Mouse (Mus musculus) MEL (cell line): ENCODE data around the gene Zfp949. TPM values are rescaled to one million over a fixed set of nuclear protein-coding genes. Genes with fewer than 3 reads are reported as not detected.

ENCODE experiments used
- DNase-seq: peaks from one replicate; pipeline ENCODE4 v3.0.0; 2011; ENCODE audit warnings: low read depth, low spot score
- H3K27ac ChIP-seq: 2 replicates; pipeline ENCODE4 v1.5.1; 2012; ENCODE audit warnings: low read depth, mild to moderate bottlenecking, control low read depth, low read length, moderate library complexity; ENCODE audit not compliant: control insufficient read depth
- H3K27me3 ChIP-seq, 2 experiments: fragments of 150-350 bp in 1 of 2; sonication (generic) in 1 of 2; 2 replicates each; pipeline ENCODE4 v1.6.1; 2012; ENCODE audit warnings: low read length in 2 of 2, mild to moderate bottlenecking in 2 of 2, improper control_type of control experiment in 1 of 2, moderate library complexity in 1 of 2; ENCODE audit not compliant: insufficient read depth in 2 of 2, control insufficient read depth in 1 of 2
- H3K36me3 ChIP-seq, 2 experiments: 2 replicates each; pipeline ENCODE4 v1.6.1; 2012 to 2014; ENCODE audit warnings: low read length in 2 of 2, improper control_type of control experiment in 1 of 2, inconsistent platforms in 1 of 2, mild to moderate bottlenecking in 1 of 2; ENCODE audit not compliant: insufficient read depth in 2 of 2, control insufficient read depth in 1 of 2
- H3K4me1 ChIP-seq, 2 experiments: fragments of 150-350 bp in 1 of 2; sonication (generic) in 1 of 2; 2 replicates each; pipeline ENCODE4 v1.6.1; 2012; ENCODE audit warnings: low read length in 2 of 2, improper control_type of control experiment in 1 of 2, mild to moderate bottlenecking in 1 of 2; ENCODE audit not compliant: insufficient read depth in 2 of 2, control insufficient read depth in 1 of 2
- H3K4me3 ChIP-seq, 2 experiments: fragments of 150-350 bp in 1 of 2; sonication (generic) in 1 of 2; 2 replicates each; pipeline ENCODE4 v1.5.1; 2012; ENCODE audit warnings: low read depth in 2 of 2, low read length in 2 of 2, mild to moderate bottlenecking in 2 of 2, moderate library complexity in 2 of 2, control low read depth in 1 of 2, improper control_type of control experiment in 1 of 2; ENCODE audit not compliant: control insufficient read depth in 1 of 2, insufficient read depth in 1 of 2
- H3K79me2 ChIP-seq: 2 replicates; pipeline ENCODE4 v1.6.1; 2012; ENCODE audit warnings: mild to moderate bottlenecking, low read length, moderate library complexity; ENCODE audit not compliant: control insufficient read depth, poor library complexity, insufficient read depth
- H3K9ac ChIP-seq: 2 replicates; pipeline ENCODE4 v1.6.1; 2012; ENCODE audit warnings: low read depth, mild to moderate bottlenecking, control low read depth, low read length, moderate library complexity; ENCODE audit not compliant: control insufficient read depth, poor library complexity, severe bottlenecking
- H3K9me3 ChIP-seq: fragments of 150-350 bp; sonication (generic); replicated peaks from 2 replicates; pipeline ENCODE4 v1.6.1; 2012; ENCODE audit warnings: mild to moderate bottlenecking, low read length, improper control_type of control experiment, moderate library complexity; ENCODE audit not compliant: insufficient read depth
- CTCF ChIP-seq, 3 experiments: IDR thresholded peaks in 2 of 3; conservative IDR thresholded peaks in 1 of 3; 2 replicates each; pipeline ENCODE4 v1.5.1; 2011 to 2012; ENCODE audit warnings: low read length in 3 of 3, low read depth in 2 of 3, mild to moderate bottlenecking in 2 of 3, improper control_type of control experiment in 1 of 3, inconsistent platforms in 1 of 3, mixed read lengths in 1 of 3, moderate library complexity in 1 of 3; ENCODE audit not compliant: control insufficient read depth in 1 of 3, insufficient read depth in 1 of 3, poor library complexity in 1 of 3, severe bottlenecking in 1 of 3
- E2F4 ChIP-seq: IDR thresholded peaks from 2 replicates; pipeline ENCODE4 v1.6.1; 2011; ENCODE audit warnings: low read depth, low read length, improper control_type of control experiment, borderline replicate concordance
- ETS1 ChIP-seq: IDR thresholded peaks from 2 replicates; pipeline ENCODE4 v1.6.1; 2012; ENCODE audit warnings: low read depth, mild to moderate bottlenecking, inconsistent platforms, low read length, improper control_type of control experiment, moderate library complexity
- GABPA ChIP-seq: IDR thresholded peaks from 2 replicates; pipeline ENCODE4 v1.6.1; 2012; ENCODE audit warnings: low read depth, mild to moderate bottlenecking, inconsistent platforms, low read length, improper control_type of control experiment, moderate library complexity
- HCFC1 ChIP-seq: IDR thresholded peaks from 2 replicates; pipeline ENCODE4 v1.6.1; 2012; ENCODE audit warnings: low read depth, mild to moderate bottlenecking, inconsistent platforms, low read length, improper control_type of control experiment, moderate library complexity
- MAZ ChIP-seq: IDR thresholded peaks from 2 replicates; pipeline ENCODE4 v1.6.1; 2012; ENCODE audit warnings: low read depth, mild to moderate bottlenecking, inconsistent platforms, low read length, improper control_type of control experiment
- MYC ChIP-seq: IDR thresholded peaks from 2 replicates; pipeline ENCODE4 v1.6.1; 2011; ENCODE audit warnings: low read depth, mild to moderate bottlenecking, low read length, improper control_type of control experiment, moderate library complexity
- NRF1 ChIP-seq: IDR thresholded peaks from 2 replicates; pipeline ENCODE4 v1.6.1; 2014; ENCODE audit warnings: low read depth, mild to moderate bottlenecking, inconsistent platforms, low read length, improper control_type of control experiment, moderate library complexity; ENCODE audit not compliant: poor library complexity, insufficient read depth, severe bottlenecking
- POLR2AphosphoS2 ChIP-seq: IDR thresholded peaks from 2 replicates; pipeline ENCODE4 v1.6.1; 2011; ENCODE audit warnings: low read length, improper control_type of control experiment
- POLR2AphosphoS5 ChIP-seq: IDR thresholded peaks from 2 replicates; pipeline ENCODE4 v1.6.1; 2012; ENCODE audit warnings: low read depth, borderline replicate concordance, mild to moderate bottlenecking, inconsistent platforms, low read length, moderate library complexity, mixed read lengths
- RCOR1 ChIP-seq: IDR thresholded peaks from 2 replicates; pipeline ENCODE4 v1.6.1; 2012; ENCODE audit warnings: low read depth, mild to moderate bottlenecking, inconsistent platforms, low read length, improper control_type of control experiment
- TBP ChIP-seq: IDR thresholded peaks from 2 replicates; pipeline ENCODE4 v1.8.0; 2011; ENCODE audit warnings: low read depth, low read length, improper control_type of control experiment
- TCF12 ChIP-seq: IDR thresholded peaks from 2 replicates; pipeline ENCODE4 v1.6.1; 2014; ENCODE audit warnings: low read depth, mild to moderate bottlenecking, inconsistent platforms, low read length, improper control_type of control experiment, moderate library complexity
- USF1 ChIP-seq: IDR thresholded peaks from 2 replicates; pipeline ENCODE4 v1.6.1; 2014; ENCODE audit warnings: low read depth, mild to moderate bottlenecking, inconsistent platforms, low read length, improper control_type of control experiment, moderate library complexity
- ZC3H11A ChIP-seq: IDR thresholded peaks from 2 replicates; pipeline ENCODE4 v1.6.1; 2012; ENCODE audit warnings: low read depth, mild to moderate bottlenecking, inconsistent platforms, low read length, improper control_type of control experiment
- ZNF384 ChIP-seq: IDR thresholded peaks from 2 replicates; pipeline ENCODE4 v1.6.1; 2012; ENCODE audit warnings: low read depth, mild to moderate bottlenecking, inconsistent platforms, low read length, improper control_type of control experiment
- polyA plus RNA-seq, 2 experiments: library from polyadenylated mRNA; stranded (reverse) in 1 of 2; unstranded in 1 of 2; fragments of >175 nt in 1 of 2; fragments of >200 nt in 1 of 2; gene quantifications; 2 replicates each; pipeline versions ENCODE4 v1.2.1 to v1.2.4; 2012; ENCODE audit warnings: low replicate concordance in 2 of 2, low read depth in 1 of 2; ENCODE audit not compliant: insufficient read length in 2 of 2, insufficient read depth in 1 of 2, missing spikeins in 1 of 2
- total RNA-seq: library from RNA; depleted of rRNA; stranded (reverse); fragments of 300-350 nt; gene quantifications from 2 replicates; pipeline ENCODE4 v1.2.3, GENCODE M21; 2012

The Zfp949 gene
- total and polyA plus RNA-seq, 3 experiments: 4.5 to 4.6 TPM; not detected in 1

- H3K4me1 ChIP-seq: peaks cover 0 to 3% of the 10 kb centered on the region in 2 experiments; a peak in 1 of 4 replicates
- no peak overlapping the region for H3K4me3 ChIP-seq
- H3K9ac ChIP-seq: no peak overlapping the region
- peaks cover 2 to 7% of the 10 kb centered on the region in 2 experiments; a peak in 3 of 4 replicates for H3K36me3 ChIP-seq
- TF ChIP-seq NRF1 (no peak), POLR2AphosphoS2 (no peak), ZC3H11A (no peak), RCOR1 (no peak), GABPA (no peak), MYC (no peak), ETS1 (no peak), E2F4 (no peak), TCF12 (no peak), TBP (no peak)
- TF ChIP-seq, all 39 proteins: peak for 0
- Histone ChIP-seq H3K9me3 (no peaks in the 10 kb centered on the region), H3K79me2 (peaks cover 5% of the 10 kb centered on the region), H3K27ac (no peak overlapping the region), H3K27me3 (no peaks in the 10 kb centered on the region)
- DNase-seq: no peak
These were observed 5.3 kb downstream of the Zfp949 start for GRCm38 (mm10) chr9:88553071-88553470.

GRCm38 (mm10) chr9:88558146-88558545, 10.3 kb downstream of the Zfp949 start:
- DNase-seq: no peak
- TF ChIP-seq CTCF (IDR thresholded peaks at IDR 0.05 in 2 of 3, conservative IDR thresholded peaks at IDR 0.05 in 1 of 3; ENCODE audit: control insufficient read depth in 1 of 3, insufficient read depth in 1 of 3, low read depth in 2 of 3, low read length in 3 of 3, poor library complexity in 1 of 3, severe bottlenecking in 1 of 3): no peak
- TF ChIP-seq MAZ: no peak
- TF ChIP-seq E2F4: no peak
- no peak for TF ChIP-seq POLR2AphosphoS5
- TF ChIP-seq TBP: no peak
- TF ChIP-seq POLR2AphosphoS2: no peak
- no peak for TF ChIP-seq ZNF384
- TF ChIP-seq MYC: no peak
- TF ChIP-seq HCFC1: no peak
- no peak for TF ChIP-seq USF1
- H3K4me1 ChIP-seq: no peaks in the 10 kb centered on the region
- no peaks in the 10 kb centered on the region for H3K27me3 ChIP-seq
- no peak overlapping the region for H3K9ac ChIP-seq
- H3K27ac ChIP-seq: no peak overlapping the region
- H3K4me3 ChIP-seq: no peak overlapping the region
- H3K79me2 ChIP-seq: no peaks in the 10 kb centered on the region
- H3K9me3 ChIP-seq: no peaks in the 10 kb centered on the region
- H3K36me3 ChIP-seq: peaks cover 0 to 3% of the 10 kb centered on the region in 2 experiments; a peak in 2 of 4 replicates
